Mouse (Mus musculus) testis, postnatal 10 days (tissue): ENCODE measurements around the gene Vps8.
"Not testable (repeated sequence)": the region's sequence is repeated elsewhere in the genome, so short reads cannot be mapped to it uniquely, and the experiment has no call there.

ENCODE experiments used
- DNase-seq: peaks from one replicate; pipeline ENCODE4 v3.0.0; 2021; ENCODE audit warnings: low spot score

Vps8 gene

DNA sequence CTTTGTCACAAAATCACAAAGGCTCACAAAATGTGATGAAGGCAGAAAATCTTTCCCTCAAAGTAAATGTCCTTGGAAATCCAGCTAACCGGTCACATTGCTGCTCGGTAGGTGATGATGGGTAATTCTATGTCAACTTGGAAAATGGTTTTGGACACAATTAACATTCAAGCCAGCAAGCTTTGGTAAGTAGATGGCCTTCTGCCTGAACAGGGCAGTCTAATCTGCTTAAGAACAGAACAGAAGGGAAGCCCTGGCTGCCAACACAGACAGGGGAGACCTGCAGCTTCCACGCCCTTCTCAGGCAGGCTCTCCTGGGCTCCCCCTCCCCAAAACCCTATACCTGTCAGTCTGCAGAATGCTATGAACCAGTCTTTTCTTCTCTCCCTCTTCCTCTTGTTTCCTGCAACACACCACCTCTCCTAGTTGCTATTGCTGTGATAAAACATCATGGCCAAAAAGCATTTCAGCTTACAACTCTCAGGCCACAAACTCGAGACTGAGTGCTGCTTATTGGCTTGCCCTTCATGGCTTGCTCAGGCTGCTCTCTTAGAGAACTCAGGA lies 242.6 kb downstream of the Vps8 start:
- DNase-seq, result no peak

DNA sequence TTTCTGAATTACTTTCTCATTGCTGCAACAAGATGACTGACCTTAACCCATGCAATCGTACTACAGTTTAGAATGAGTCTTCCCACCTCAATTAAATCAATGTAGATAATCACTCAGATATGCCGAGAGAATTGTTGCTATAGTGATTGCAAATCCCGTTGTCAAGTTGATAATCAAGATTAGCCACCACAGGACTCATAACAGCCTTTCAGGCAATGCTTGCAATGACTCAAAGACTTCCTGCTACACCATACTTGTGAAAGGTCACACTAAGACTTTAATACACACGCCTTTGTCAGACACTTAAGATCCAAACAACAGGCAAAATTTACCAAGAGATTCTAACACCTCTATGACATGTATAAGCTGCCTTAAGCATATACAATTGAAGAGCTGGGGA lies 249.0 kb downstream of the Vps8 start:
- no peak for DNase-seq

DNA sequence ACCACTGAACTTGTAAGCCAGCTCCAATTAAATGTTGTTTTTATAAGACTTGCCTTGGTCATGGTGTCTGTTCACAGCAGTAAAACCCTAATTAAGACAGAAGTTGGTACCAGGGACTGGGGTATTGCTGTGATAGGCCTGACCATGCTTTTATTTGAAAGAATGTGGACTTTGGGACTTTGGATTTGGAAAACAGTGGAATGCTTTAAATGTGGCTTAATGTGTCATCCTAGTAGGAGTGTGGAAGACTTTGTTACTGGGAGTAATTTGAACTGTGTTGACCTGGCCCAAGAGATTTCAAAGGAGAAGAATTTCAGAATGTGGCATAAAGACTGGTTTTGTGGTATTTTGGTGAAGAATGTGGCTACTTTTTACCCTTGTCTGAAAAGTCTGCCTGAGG lies 250.1 kb downstream of the Vps8 start:
- DNase-seq, result not testable (repeated sequence)

DNA sequence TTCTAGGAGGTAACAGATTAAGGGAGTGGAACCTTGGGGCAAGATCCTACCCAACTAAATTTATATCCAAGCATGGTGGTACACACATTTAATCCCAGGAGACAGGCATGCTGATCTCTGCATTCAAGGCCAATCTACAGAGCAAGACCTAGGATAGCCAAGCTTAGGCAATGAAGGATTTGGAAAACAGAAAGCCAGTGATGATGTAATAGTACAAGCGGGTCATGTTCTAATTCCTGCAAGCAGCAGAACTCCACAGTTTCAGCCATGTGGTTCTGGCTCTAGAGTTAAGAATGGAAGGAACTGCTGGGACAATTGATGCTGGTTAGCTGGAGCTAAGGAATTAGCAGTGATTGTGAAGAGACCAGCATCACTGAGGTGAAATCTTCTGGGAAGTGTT lies 250.7 kb downstream of the Vps8 start:
- DNase-seq, result not testable (repeated sequence)

- DNase-seq, result no peak
Observed at GRCm38 (mm10) chr16:21676791-21677190, 253.9 kb downstream of the Vps8 start.

DNA sequence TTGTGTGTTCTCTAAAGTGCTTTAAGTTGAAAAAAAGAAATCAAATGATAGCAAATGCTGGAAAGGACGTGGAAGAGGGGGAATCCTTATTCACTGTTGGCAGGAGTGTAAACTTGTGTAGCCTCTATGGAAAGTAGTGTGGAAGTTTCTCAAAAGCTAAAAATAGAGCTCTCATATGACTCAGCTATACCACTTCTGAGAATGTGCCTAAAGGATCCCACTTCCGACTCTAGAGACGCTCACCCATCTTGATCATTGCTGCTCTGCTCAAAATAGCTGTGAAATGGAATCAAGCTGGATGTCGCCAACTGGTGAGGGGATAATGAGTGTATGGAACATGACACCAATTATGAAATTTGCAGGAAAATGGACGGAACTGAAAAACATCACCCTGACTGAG lies 264.5 kb downstream of the Vps8 start:
- DNase-seq, result no peak

- DNase-seq, result no peak
Observed at GRCm38 (mm10) chr16:21689141-21689540, 266.2 kb downstream of the Vps8 start.

GRCm38 (mm10) chr16:21690216-21690755 lies 267.4 kb downstream of the Vps8 start:
- DNase-seq, result no peak

- no peak for DNase-seq
Observed at GRCm38 (mm10) chr16:21693981-21694462, 271.1 kb downstream of the Vps8 start.
